Mouse (Mus musculus) layer of hippocampus, adult 8-10 months (tissue): Measurements from ENCODE around the gene Ube2d2b. TPM values are rescaled to one million over a fixed set of nuclear protein-coding genes. Genes with fewer than 3 reads are reported as not detected.

Source experiments
- DNase-seq, 2 experiments: peaks; one replicate each; pipeline ENCODE4 v3.0.0; 2022; ENCODE audit warnings: low spot score in 2 of 2
- total RNA-seq, 4 experiments: library from RNA; stranded (reverse); gene quantifications; 2 replicates each; pipeline ENCODE4 v1.2.4; 2022

The Ube2d2b gene
- total RNA-seq, 4 experiments from 2014 or later, result not detected

GRCm38 (mm10) chr5:107854556-107854955 lies 24.7 kb downstream of the Ube2d2b start:
- no peak for DNase-seq

GRCm38 (mm10) chr5:107855546-107855945 lies 25.6 kb downstream of the Ube2d2b start:
- DNase-seq, result no peak

DNA sequence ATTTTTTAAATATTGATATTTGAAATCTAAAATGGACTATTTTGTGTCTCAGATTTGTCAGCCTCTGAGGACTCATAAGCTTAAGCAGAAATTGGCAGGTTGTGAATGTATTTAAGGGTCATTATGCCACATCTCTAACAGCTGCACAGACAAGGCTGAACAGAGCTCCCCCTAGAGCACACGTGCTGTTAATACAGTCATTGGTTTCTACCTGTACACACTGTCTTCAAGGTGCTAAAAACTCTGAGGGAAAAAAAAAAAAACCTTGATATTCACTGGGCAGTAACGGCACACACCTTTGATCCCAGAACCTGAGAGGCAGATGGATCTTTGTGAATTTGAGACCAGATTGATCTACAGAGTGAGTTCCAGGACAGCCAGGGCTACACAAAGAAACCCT lies 29.1 kb downstream of the Ube2d2b start:
- no peak for DNase-seq

- no peak for DNase-seq
Observed at GRCm38 (mm10) chr5:107863971-107864370, 34.1 kb downstream of the Ube2d2b start.

DNA sequence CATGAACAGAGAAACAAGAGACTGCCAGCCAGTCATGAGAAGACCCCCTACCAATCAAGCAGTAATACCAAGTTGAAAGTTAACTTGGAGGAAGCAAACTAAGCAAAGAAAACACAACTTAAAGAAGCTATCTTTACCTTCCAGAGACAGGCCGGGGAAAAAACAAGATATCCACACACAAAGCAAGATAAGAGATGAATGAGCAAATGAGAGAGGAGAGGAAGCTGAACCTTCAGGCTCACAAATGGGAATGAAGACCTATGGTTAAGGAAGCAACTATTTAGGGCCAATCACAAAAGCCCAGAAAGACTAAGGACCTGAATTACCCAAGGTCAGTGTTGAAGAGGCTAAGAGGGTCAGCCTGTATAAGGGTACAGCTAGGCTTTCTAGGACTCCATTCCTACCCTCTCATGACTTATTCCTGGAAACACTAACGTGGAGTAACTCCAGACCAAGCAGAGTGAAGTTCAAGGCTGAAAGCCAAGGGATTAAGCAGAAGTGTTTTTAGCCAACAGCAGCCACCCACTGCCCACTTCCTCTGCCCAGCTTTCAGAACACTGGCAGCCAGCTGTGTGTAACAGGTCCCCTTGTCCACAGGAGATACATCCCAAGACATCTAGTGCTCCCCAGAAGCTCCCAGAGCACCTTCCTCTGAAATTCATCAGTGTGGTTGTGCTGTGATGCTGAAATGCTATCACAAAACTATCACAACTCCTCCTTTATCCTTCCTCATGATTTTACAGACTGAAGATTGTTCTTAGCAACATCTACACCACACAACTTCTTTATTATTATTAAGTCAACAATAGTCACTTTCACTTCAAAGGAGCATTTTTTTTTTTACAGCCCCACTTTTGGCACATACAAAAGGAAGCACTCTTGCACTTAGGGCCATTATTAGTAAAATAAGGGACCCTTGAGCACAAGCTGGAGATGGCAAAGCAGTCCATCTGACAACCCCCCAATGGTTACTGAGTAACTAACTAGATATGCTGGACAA lies 36.5 kb downstream of the Ube2d2b start:
- DNase-seq, result no peak

- peak in 1 of 2 experiments; percentile 21 for DNase-seq
Observed at GRCm38 (mm10) chr5:107867970-107868904, 38.3 kb downstream of the Ube2d2b start.

GRCm38 (mm10) chr5:107868905-107869424 lies 39.1 kb downstream of the Ube2d2b start:
- DNase-seq, result peak; percentile 82 to 83

DNA sequence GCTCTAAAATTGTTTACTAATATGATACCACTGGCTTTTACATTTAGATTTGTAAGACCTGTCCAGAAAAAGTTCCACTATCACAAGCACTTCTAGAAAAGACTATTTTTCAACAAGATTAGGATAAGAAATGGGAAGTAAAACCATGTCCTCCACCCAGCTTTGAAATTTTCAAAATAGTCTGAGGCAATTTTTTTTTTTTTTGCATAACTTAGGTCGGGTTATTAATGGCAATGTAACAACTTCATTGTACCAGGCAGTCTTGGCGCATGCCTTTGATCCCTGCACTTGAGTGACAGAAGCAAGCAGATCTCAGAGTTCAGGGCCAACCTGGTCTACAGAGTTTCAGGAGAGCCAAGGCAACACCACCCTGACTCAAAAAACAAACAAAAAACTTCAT lies 39.8 kb downstream of the Ube2d2b start:
- no peak for DNase-seq

DNA sequence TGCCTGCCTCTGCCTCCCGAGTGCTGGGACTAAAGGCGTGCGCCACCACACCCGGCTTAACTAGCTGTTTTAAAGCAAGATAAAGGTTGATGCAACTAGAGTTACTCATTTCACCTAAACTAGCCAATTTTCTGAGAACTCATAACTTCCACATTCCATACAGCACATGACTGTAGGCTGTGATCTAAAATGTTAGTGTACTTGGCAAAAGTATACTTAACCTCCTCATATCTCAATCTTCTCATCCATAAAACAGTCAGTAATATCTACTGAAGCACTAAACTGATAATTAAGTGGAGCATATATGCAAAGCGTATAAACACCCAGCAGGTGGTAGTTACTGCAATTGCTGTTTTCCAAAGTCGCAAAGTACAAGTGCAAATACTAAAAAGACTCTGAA lies 43.4 kb downstream of the Ube2d2b start:
- no peak for DNase-seq

- no peak for DNase-seq
Observed at GRCm38 (mm10) chr5:107873886-107874302, 44.0 kb downstream of the Ube2d2b start.

DNA sequence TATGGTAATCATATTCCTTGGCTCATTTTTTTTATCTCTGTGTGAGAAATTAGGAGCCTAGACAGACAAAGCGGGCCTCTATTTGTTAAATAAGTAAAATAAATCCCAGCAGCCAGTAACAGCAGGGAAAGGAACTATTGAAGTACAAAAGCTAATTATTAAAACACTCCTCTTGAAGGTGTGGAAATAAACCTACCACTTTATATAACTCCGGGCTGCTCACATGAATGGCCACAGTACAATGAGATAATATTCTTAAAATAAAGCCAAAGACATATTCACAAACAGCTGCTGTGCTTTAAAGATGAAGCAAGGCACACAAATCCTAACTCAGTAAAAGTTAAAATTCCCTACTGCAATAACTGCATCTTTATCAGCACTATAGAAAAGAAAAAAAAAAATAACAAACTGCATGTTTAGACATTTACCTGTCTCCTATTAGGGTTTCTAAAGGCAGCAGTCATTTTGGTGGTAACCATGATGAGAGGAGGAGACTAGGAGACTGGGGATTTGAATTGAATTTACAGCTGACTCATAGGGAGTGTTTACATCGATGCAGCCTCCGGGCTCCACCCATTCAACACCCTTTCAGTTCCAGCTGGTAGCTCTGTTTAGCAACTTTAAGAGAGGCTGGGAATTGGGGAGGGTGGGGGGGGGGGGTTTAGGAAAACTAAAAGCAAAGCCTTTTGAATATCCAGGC lies 44.8 kb downstream of the Ube2d2b start, which contains the start of gene Evi5:
TSS of gene Evi5 (minus strand) at position 547 of the 700 bp plus-strand sequence.
- no peak for DNase-seq

DNA sequence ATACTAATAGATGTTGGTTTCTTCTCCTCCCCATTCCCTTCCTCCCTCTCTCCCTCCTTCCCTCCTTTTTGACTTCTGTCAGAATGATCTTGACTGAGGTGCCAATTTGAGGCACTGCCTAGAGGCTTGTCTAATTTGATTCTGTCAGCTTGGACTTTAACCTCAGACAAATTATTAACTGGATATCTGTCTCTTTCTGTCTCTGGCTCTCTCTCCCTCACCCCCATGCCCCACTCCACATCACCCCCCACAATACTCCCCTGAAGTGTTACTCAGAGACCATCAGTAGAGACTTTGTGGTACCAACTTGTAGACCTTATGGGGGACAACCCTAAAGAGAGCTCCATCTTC lies 45.3 kb downstream of the Ube2d2b start:
- no peak for DNase-seq

DNA sequence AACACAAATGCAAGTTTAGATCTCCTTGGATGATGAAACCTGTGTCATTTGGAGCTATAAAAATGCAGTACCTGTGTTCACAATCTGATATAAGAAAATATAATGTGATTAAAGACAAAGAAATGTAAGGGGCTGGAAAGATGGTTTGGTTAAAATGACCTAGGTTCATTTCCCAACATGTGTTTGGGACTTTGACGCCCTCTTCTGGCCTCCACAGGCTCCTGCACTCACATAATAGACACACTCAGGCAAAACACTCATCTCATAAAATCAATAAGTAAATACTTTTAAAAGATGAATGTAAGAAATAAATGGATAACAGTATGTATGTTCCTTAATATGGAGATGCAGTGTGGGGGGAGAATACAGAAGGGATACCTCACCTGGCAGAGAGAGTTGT lies 47.2 kb downstream of the Ube2d2b start:
- DNase-seq, result no peak

- DNase-seq, result no peak
Observed at GRCm38 (mm10) chr5:107880710-107881109, 50.8 kb downstream of the Ube2d2b start.

Other genes with a start within 250 kb of the Ube2d2b start
- gene Rpap2, start 232.7 kb upstream of the Ube2d2b start, total RNA-seq, result 10 to 100 TPM; 20.3 to 26.4 (median 22.6) TPM
- gene Glmn, start 232.2 kb upstream of the Ube2d2b start, total RNA-seq, result 10 to 100 TPM; 14.8 to 19.3 (median 16.2) TPM
- gene Gfi1, start 104.1 kb upstream of the Ube2d2b start, total RNA-seq, result not detected
- gene Evi5, start 45.0 kb downstream of the Ube2d2b start, total RNA-seq, result 10 to 100 TPM; 64.9 to 75.5 (median 68.0) TPM
- gene Rpl5, start 70.4 kb downstream of the Ube2d2b start, total RNA-seq, result 10 to 100 TPM; 62.0 to 75.5 (median 66.3) TPM
- gene Fam69a, start 157.0 kb downstream of the Ube2d2b start, total RNA-seq, result 10 to 100 TPM; 32.3 to 39.6 (median 35.2) TPM
- 10 to 100 TPM; 52.9 to 64.2 (median 58.8) TPM for gene Mtf2, start 235.6 kb downstream of the Ube2d2b start, total RNA-seq